Comparison of ENCODE assay signal across 15 mouse cellular contexts in genomic region chr10:41088852-41089251, GRCm38 (mm10). TPM values are rescaled to one million over a fixed set of nuclear protein-coding genes. Genes with fewer than 3 reads are reported as not detected.
DNase-seq lines count a peak whose midpoint lies in the region; ATAC-seq lines count a peak whose summit lies in the region.
"Had no signal": no experiment of that assay in that cellular context is flagged by ENCODE, and none has a peak within 500 bp of the region (broad histone marks: within the 10 kb centered on the region; RNA-seq: fewer than 3 reads in every experiment).

No protein-coding gene starts in this region.

- no peaks in the 10 kb centered on the region for H3K36me3 ChIP-seq in hindbrain, embryonic 11.5 days (ENCODE audit: control insufficient read depth, insufficient read depth, low read length)
- no peaks in the 10 kb centered on the region for H3K36me3 ChIP-seq in hindbrain, embryonic 13.5 days
- H3K36me3 ChIP-seq in embryonic facial prominence, embryonic 11.5 days (replicated peaks; ENCODE audit: control insufficient read depth, insufficient read depth, low read depth, low read length) = no peaks in the 10 kb centered on the region
- no peaks in the 10 kb centered on the region for H3K36me3 ChIP-seq in liver, embryonic 12.5 days
- H3K36me3 ChIP-seq: midbrain, embryonic 10.5 days; stomach, embryonic 15.5 days had no signal

- H3K27ac ChIP-seq in hindbrain, embryonic 11.5 days (ENCODE audit: low read depth, low read length) = no peak overlapping the region
- H3K27ac ChIP-seq in hindbrain, embryonic 13.5 days = no peak overlapping the region
- no peak overlapping the region for H3K27ac ChIP-seq in embryonic facial prominence, embryonic 11.5 days (replicated peaks; ENCODE audit: low read depth, low read length)
- no peak overlapping the region for H3K27ac ChIP-seq in liver, embryonic 12.5 days
- H3K27ac ChIP-seq: midbrain, embryonic 10.5 days; stomach, embryonic 15.5 days had no signal

- no peak overlapping the region for H3K9ac ChIP-seq in hindbrain, embryonic 11.5 days (ENCODE audit: low read depth, low read length)
- H3K9ac ChIP-seq in hindbrain, embryonic 13.5 days = no peak overlapping the region
- H3K9ac ChIP-seq in embryonic facial prominence, embryonic 11.5 days (replicated peaks; ENCODE audit: low read length) = no peak overlapping the region
- no peak overlapping the region for H3K9ac ChIP-seq in liver, embryonic 12.5 days
- H3K9ac ChIP-seq: stomach, embryonic 15.5 days had no signal

- WGBS in hindbrain, embryonic 11.5 days = 72% methylated on average over 7 of the region's 7 CpGs
- 64% methylated on average over 7 of the region's 7 CpGs for whole genome bisulfite sequencing in hindbrain, embryonic 13.5 days
- 67% methylated on average over 7 of the region's 7 CpGs for WGBS in embryonic facial prominence, embryonic 11.5 days
- WGBS in liver, embryonic 12.5 days (ENCODE audit: insufficient replicate concordance) = 53% methylated on average over 7 of the region's 7 CpGs

- no peaks in the 10 kb centered on the region for H3K9me3 ChIP-seq in hindbrain, embryonic 11.5 days (ENCODE audit: control insufficient read depth, low read length)
- no peaks in the 10 kb centered on the region for H3K9me3 ChIP-seq in hindbrain, embryonic 13.5 days
- no peaks in the 10 kb centered on the region for H3K9me3 ChIP-seq in embryonic facial prominence, embryonic 11.5 days (replicated peaks; ENCODE audit: control insufficient read depth, low read length)
- H3K9me3 ChIP-seq in liver, embryonic 12.5 days (replicated peaks) = no peaks in the 10 kb centered on the region
- H3K9me3 ChIP-seq: midbrain, embryonic 10.5 days; stomach, embryonic 15.5 days had no signal

- H3K27me3 ChIP-seq in hindbrain, embryonic 11.5 days (ENCODE audit: control insufficient read depth, insufficient read depth, low read length) = no peaks in the 10 kb centered on the region
- H3K27me3 ChIP-seq in hindbrain, embryonic 13.5 days = no peaks in the 10 kb centered on the region
- no peaks in the 10 kb centered on the region for H3K27me3 ChIP-seq in embryonic facial prominence, embryonic 11.5 days (ENCODE audit: control insufficient read depth, insufficient read depth, low read length)
- H3K27me3 ChIP-seq in liver, embryonic 12.5 days (replicated peaks) = peaks cover 5% of the 10 kb centered on the region; the same call in 1 of the 2 replicates
- H3K27me3 ChIP-seq: stomach, embryonic 15.5 days had no signal

- no peak overlapping the region for H3K4me3 ChIP-seq in hindbrain, embryonic 11.5 days (ENCODE audit: low read depth, low read length)
- H3K4me3 ChIP-seq in hindbrain, embryonic 13.5 days = no peak overlapping the region
- H3K4me3 ChIP-seq in embryonic facial prominence, embryonic 11.5 days (ENCODE audit: low read depth, low read length) = no peak overlapping the region
- no peak overlapping the region for H3K4me3 ChIP-seq in liver, embryonic 12.5 days
- H3K4me3 ChIP-seq: midbrain, embryonic 10.5 days; stomach, embryonic 15.5 days had no signal

- ATAC-seq in hindbrain, embryonic 11.5 days (ENCODE audit: low FRiP score) = no peak
- ATAC-seq in hindbrain, embryonic 13.5 days (ENCODE audit: low FRiP score) = no peak
- ATAC-seq in embryonic facial prominence, embryonic 11.5 days (replicated peaks; ENCODE audit: insufficient number of reproducible peaks, low FRiP score, low TSS enrichment, low read depth) = no peak
- ATAC-seq in liver, embryonic 12.5 days = no peak
- ATAC-seq: forebrain, embryonic 14.5 days had no signal

- H3K4me1 ChIP-seq in hindbrain, embryonic 11.5 days (replicated peaks; ENCODE audit: control insufficient read depth, insufficient read depth, low read length) = no peaks in the 10 kb centered on the region
- H3K4me1 ChIP-seq in hindbrain, embryonic 13.5 days (replicated peaks) = no peaks in the 10 kb centered on the region
- no peaks in the 10 kb centered on the region for H3K4me1 ChIP-seq in embryonic facial prominence, embryonic 11.5 days (ENCODE audit: control insufficient read depth, insufficient read depth, low read length)
- H3K4me1 ChIP-seq in liver, embryonic 12.5 days = no peaks in the 10 kb centered on the region
- H3K4me1 ChIP-seq: midbrain, embryonic 10.5 days; stomach, embryonic 15.5 days had no signal

- no peak overlapping the region for H3K4me2 ChIP-seq in hindbrain, embryonic 11.5 days (replicated peaks; ENCODE audit: low read depth, low read length)
- no peak overlapping the region for H3K4me2 ChIP-seq in hindbrain, embryonic 13.5 days
- no peak overlapping the region for H3K4me2 ChIP-seq in embryonic facial prominence, embryonic 11.5 days (ENCODE audit: low read depth, low read length)
- no peak overlapping the region for H3K4me2 ChIP-seq in liver, embryonic 12.5 days
- H3K4me2 ChIP-seq: liver, embryonic 11.5 days; stomach, embryonic 15.5 days had no signal

- peak; percentile 4 for DNase-seq in hindbrain, embryonic 11.5 days (ENCODE audit: low spot score)
- peak; percentile 51 for DNase-seq in testis, postnatal 10 days (ENCODE audit: low spot score)
- no peak for DNase-seq in testis, postnatal 14 days (ENCODE audit: low spot score)
- DNase-seq in embryonic facial prominence, embryonic 11.5 days (ENCODE audit: low spot score) = peak; percentile 56
- no peak for DNase-seq in thymus, postnatal 36 days
- DNase-seq: adrenal gland, adult 2 months; cerebellum, postnatal 10 days; lung, postnatal 14 days; thymus, postnatal 4 days had no signal

RNA-seq across cellular contexts. Expression of gene Gpr6, which starts 16.8 kb away (rescaled TPM):
- 0.14 TPM in 1 of 2 replicates, not detected in the other for polyA plus RNA-seq in hindbrain, embryonic 11.5 days (2014; fragmentation: Nextera tagmentation; extraction: Ambion mirVana)
- polyA plus RNA-seq in hindbrain, embryonic 13.5 days (2015; fragmentation: Nextera tagmentation; extraction: Ambion mirVana) = 0.36 and 0.39 TPM in 2 replicates
- not detected in 2 replicates for polyA plus RNA-seq in embryonic facial prominence, embryonic 11.5 days (2014; fragmentation: Nextera tagmentation; extraction: Ambion mirVana)
- polyA plus RNA-seq in liver, embryonic 12.5 days (2016; fragmentation: Nextera tagmentation; extraction: Ambion mirVana) = not detected in 2 replicates
- polyA plus RNA-seq: adrenal gland, adult 2 months; liver, embryonic 11.5 days; midbrain, embryonic 10.5 days; stomach, embryonic 15.5 days had no signal

Comparison
In these comparisons a context has a peak if more than half of its experiments do, and no peak if none do; other contexts are left out.
1. DNase-seq: peak in hindbrain, embryonic 11.5 days (single experiment), testis, postnatal 10 days (single experiment) and embryonic facial prominence, embryonic 11.5 days (single experiment); none in testis, postnatal 14 days (single experiment) and thymus, postnatal 36 days (0 of 2).